Mouse (Mus musculus) Patski (cell line): Measurements from ENCODE around the gene Cysrt1. TPM values are rescaled to one million over a fixed set of nuclear protein-coding genes. Genes with fewer than 3 reads are reported as not detected.

Experiments used
- ATAC-seq: fragments of 100-300 bp; one replicate; pipeline ENCODE4 v1.8.0; 2021
- CTCF ChIA-PET: fragments of 350-600 bp; sonication (Branson Sonifier 250); formaldehyde crosslinking; loops from one replicate; lab custom pipeline; 2022; ENCODE audit warnings: inconsistent platforms; lab: Charles Lee
- POLR2A ChIA-PET: fragments of 350-600 bp; sonication (Branson Sonifier 250); formaldehyde crosslinking; loops from one replicate; lab custom pipeline; 2022; ENCODE audit warnings: antibody characterized with exemption, inconsistent platforms; lab: Charles Lee
- DNase-seq: peaks from one replicate; pipeline ENCODE4 v3.0.0-alpha.2; 2011; ENCODE audit warnings: low read depth, low spot score
- H3K27me3 ChIP-seq: fragments of 371-371 bp; one replicate; pipeline ENCODE4 v1.5.1; 2021
- CTCF ChIP-seq: fragments of 100-300 bp; IDR thresholded peaks from one replicate; pipeline ENCODE4 v1.5.1; 2021
- in situ Hi-C: fragments of 300-500 bp; cut with MboI; formaldehyde crosslinking; loops from 3 replicates; pipeline ENCODE4 v1.11.1; 2018; ENCODE audit warnings: low pct_unique_long_range_greater_than_20kb, mixed read lengths
- polyA plus RNA-seq: library from polyadenylated mRNA; unstranded; gene quantifications from one replicate; pipeline ENCODE4 v1.2.3, GENCODE M21; 2021

Gene Cysrt1
- polyA plus RNA-seq, 1 experiment from 2014 or later: not detected

DNA sequence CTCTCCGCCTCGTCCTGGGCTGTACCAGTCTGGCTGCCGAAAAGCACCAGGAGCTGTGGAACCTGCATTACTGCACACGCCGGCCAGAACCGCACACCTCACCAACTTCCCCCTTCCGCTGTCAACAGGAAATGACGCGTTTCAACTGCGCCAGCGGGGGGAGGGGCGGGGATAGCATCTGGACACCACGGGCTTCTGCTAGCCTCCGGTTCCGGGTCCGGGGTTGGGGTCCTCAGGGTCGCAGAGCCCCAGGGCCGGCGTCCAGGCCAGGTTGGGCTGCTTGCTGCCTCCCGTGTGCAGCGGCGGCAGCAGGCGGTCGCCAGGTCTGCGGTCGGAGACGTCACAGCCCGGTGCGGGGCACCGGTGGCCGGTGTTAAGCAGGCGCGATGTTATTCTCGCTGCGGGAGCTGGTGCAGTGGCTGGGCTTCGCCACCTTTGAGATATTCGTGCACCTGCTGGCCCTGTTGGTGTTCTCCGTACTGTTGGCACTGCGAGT, 13.1 kb upstream of the Cysrt1 start, which contains the start of gene Tmem203:
Gene Tmem203 (plus strand): TSS at position 156 of the 496 bp plus-strand sequence.
- DNase-seq (no peak), ATAC-seq (peak; percentile 72)
- CTCF ChIA-PET: interaction anchor here (1.0 to 7.1 kb wide), 4 partner anchors 12 to 27 kb away, joined by 3 to 34 read pairs (median 4); partner anchors contain the start of genes Anapc2 and Ssna1
- no peak for TF ChIP-seq CTCF
- POLR2A ChIA-PET: interaction anchor here (1.9 to 4.5 kb wide), 3 partner anchors 10 to 15 kb away, joined by 8 to 20 read pairs (median 8); partner anchors contain the start of genes Anapc2 and Ssna1
- in situ Hi-C loops: no loop called here
- H3K27me3 ChIP-seq: no peaks in the 10 kb centered on the region

DNA sequence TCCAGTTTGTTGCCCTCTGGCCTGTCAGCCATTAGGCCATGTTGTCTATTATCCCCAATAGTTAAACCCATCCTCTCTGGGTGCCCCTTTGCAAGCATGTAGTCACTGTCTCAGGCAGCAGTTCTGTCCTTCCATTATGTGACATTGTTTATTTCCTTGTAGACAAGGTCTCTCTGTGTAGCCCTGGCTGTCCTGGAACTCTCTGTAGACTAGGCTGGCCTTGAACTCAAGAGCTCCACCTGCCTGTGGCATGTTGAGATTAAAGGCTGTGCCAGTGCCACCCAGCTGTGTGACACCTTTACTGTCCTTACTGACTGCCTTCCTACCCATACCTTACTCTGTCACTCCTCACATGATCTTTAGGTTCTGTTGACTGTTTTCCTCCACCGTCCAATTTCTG, 10.1 kb upstream of the Cysrt1 start:
- no peak for TF ChIP-seq CTCF
- CTCF ChIA-PET: interaction anchor here (7.1 kb wide), 1 partner anchor 24 kb away, joined by 34 read pairs; no protein-coding TSS in a partner anchor
- no peak for DNase-seq
- POLR2A ChIA-PET: interaction anchor here (1.6 kb wide), 1 partner anchor 16 kb away, joined by 3 read pairs; the partner anchor contains the start of gene Rnf224
- in situ Hi-C loops: no loop called here
- no peaks in the 10 kb centered on the region for H3K27me3 ChIP-seq
- ATAC-seq: no peak

- ATAC-seq (no peak), DNase-seq (no peak)
- ChIA-PET POLR2A (interaction anchor here (0.6 kb wide), 1 partner anchor 14 kb away, joined by 3 read pairs; no protein-coding TSS in a partner anchor), CTCF (interaction anchor here (1.1 to 5.8 kb wide), 3 partner anchors 12 to 33 kb away, joined by 4 to 29 read pairs (median 4); no protein-coding TSS in a partner anchor)
- peaks cover 7% of the 10 kb centered on the region for H3K27me3 ChIP-seq
- in situ Hi-C loops: no loop called here
- TF ChIP-seq CTCF: no peak
Measured at GRCm38 (mm10) chr2:25246183-25247072, 4.2 kb upstream of the Cysrt1 start, which contains the start of gene AL732309.1. TSS of gene AL732309.1 (minus strand) at chr2:25246863.

- in situ Hi-C loops: no loop called here
- ChIA-PET POLR2A (no interaction called here), CTCF (interaction anchor here (1.0 to 5.8 kb wide), 2 partner anchors 15 to 23 kb away, joined by 3 to 29 read pairs; no protein-coding TSS in a partner anchor)
- DNase-seq (no peak), ATAC-seq (no peak)
- peaks cover 11% of the 10 kb centered on the region for H3K27me3 ChIP-seq
- TF ChIP-seq CTCF: no peak
Measured at GRCm38 (mm10) chr2:25244144-25244543, 1.9 kb upstream of the Cysrt1 start.

DNA sequence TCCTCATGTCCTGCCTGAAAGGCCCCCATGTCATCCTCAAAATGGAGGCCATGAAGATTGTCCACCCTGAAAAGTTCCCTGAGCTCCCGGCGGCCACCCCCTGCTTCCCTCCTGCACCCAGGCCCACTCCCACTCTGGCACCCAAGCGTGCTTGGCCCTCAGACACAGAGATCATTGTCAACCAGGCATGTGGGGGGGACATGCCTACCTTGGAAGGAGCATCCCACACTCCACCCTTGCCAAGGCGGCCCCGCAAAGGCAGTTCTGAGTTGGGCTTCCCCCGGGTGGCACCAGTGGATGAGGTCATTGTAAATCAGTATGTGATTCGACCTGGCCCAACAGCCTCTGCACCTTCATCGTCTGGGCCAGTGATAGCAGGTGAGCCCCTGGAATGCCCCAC, 1.1 kb upstream of the Cysrt1 start:
- ChIA-PET CTCF (interaction anchor here (5.8 kb wide), 1 partner anchor 14 kb away, joined by 29 read pairs; no protein-coding TSS in a partner anchor), POLR2A (no interaction called here)
- ATAC-seq: no peak
- in situ Hi-C loops: no loop called here
- DNase-seq: no peak
- H3K27me3 ChIP-seq: peaks cover 11% of the 10 kb centered on the region
- TF ChIP-seq CTCF: no peak

GRCm38 (mm10) chr2:25241438-25241775, 845 bp downstream of the Cysrt1 start:
- POLR2A ChIA-PET: no interaction called here
- DNase-seq (no peak), ATAC-seq (no peak)
- in situ Hi-C loops: no loop called here
- peaks cover 18% of the 10 kb centered on the region for H3K27me3 ChIP-seq
- no peak for TF ChIP-seq CTCF
- CTCF ChIA-PET: no interaction called here

DNA sequence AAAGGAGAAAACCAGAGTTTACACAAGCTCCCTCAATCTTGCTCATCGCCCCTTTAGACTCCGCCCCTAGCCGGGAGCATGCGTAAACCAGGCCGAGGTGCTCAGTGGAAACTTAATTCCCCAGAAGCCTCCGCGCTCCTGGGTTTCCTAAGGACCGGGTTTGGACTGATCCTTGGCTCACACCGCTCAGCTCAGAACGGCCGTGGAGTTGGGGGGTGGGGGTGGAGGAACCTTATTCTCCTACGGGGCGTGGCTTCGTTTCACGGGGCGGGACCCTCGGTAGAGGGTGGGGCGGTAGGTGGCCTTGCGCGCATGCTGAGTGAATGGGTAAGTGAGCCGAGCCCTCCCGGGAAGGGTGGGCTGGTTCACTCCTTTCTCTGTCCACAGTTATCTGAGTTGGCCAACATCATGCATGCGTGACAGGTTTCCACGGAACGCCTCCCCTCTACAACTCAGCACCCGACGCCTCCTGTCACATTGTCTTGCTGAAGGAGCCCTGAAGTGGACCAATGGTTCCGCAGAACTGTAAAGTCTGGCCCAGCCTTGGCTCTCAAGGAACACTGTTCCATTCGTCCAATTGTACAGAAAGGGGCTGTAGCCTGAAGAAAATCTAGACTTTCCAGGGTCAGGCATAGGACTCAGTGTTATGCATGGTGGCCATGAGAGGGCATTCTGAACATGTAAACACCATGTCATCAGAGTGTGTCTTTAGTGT, 1.4 kb downstream of the Cysrt1 start:
- in situ Hi-C loops: no loop called here
- TF ChIP-seq CTCF: no peak
- CTCF ChIA-PET: interaction anchor here (0.9 to 1.3 kb wide), 3 partner anchors 8 to 31 kb away, joined by 3 to 10 read pairs (median 4); partner anchors contain the start of genes Anapc2 and Ssna1
- DNase-seq (no peak), ATAC-seq (no peak)
- H3K27me3 ChIP-seq: peaks cover 22% of the 10 kb centered on the region
- POLR2A ChIA-PET: interaction anchor here (0.7 kb wide), 1 partner anchor 15 kb away, joined by 3 read pairs; no protein-coding TSS in a partner anchor

- POLR2A ChIA-PET: interaction anchor here (0.7 kb wide), 1 partner anchor 14 kb away, joined by 3 read pairs; no protein-coding TSS in a partner anchor
- ATAC-seq (no peak), DNase-seq (no peak)
- CTCF ChIA-PET: interaction anchor here (0.9 to 1.3 kb wide), 3 partner anchors 9 to 32 kb away, joined by 3 to 10 read pairs (median 4); partner anchors contain the start of genes Anapc2 and Ssna1
- in situ Hi-C loops: no loop called here
- H3K27me3 ChIP-seq: peaks cover 28% of the 10 kb centered on the region
- TF ChIP-seq CTCF: no peak
Measured at GRCm38 (mm10) chr2:25240310-25240709, 1.9 kb downstream of the Cysrt1 start.

GRCm38 (mm10) chr2:25239766-25240165, 2.5 kb downstream of the Cysrt1 start:
- peaks cover 34% of the 10 kb centered on the region for H3K27me3 ChIP-seq
- no peak for TF ChIP-seq CTCF
- no peak for ATAC-seq
- POLR2A ChIA-PET: no interaction called here
- DNase-seq: no peak
- in situ Hi-C loops: no loop called here
- CTCF ChIA-PET: interaction anchor here (0.9 to 1.3 kb wide), 3 partner anchors 9 to 32 kb away, joined by 3 to 10 read pairs (median 4); partner anchors contain the start of genes Anapc2 and Ssna1
